Mouse (Mus musculus) cerebellum, postnatal 25 days (tissue): ENCODE results near the gene Gm28363.
"Not testable (repeated sequence)": the region's sequence is repeated elsewhere in the genome, so short reads cannot be mapped to it uniquely, and the experiment has no call there.

Source experiments
- DNase-seq, 2 experiments: peaks; one replicate each; pipeline ENCODE4 v3.0.0; 2021; ENCODE audit warnings: mixed read lengths in 2 of 2

Gene Gm28363

DNA sequence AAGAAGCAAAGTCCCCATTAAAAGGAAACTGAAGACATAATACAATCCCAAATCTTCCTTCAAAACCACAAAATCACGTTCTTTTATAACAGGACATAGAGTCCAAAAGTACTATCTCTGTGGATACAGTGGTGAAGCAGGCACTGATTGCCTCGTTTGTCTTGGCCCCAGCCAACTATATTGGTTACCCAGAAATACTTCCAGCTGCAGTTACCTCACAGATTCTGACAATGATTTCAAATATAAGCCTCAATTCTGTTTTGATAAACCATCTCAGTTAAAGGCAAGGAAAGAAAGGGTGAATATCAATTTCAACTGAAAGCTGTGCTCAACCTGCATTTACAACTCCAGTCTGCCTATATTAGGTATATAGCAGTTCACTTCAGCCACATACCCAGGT, at the start of gene Gm28363:
Gene Gm28363, plus strand, starts transcription at position 301 of the 400 bp plus-strand sequence.
- not testable (repeated sequence) for DNase-seq

DNA sequence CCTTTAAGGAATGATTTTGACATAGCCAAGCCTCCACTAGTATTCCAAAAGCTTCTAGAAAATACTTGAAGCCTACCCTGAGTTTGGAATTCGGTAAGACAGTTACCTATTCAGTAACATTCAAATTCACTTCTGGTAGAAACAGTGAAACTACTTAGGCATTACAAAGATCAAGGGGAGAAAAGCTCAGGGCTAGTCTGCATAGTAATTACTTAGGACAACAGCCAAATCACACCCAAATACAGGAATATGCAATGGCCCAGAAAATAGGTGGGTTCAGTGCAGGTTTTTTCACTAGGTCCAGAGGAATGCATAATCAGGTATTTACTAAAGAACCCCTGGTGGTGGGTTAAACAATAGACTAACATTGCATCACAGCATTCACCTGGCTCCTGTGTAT, 46.7 kb upstream of the Gm28363 start:
- DNase-seq, result not testable (repeated sequence)
